ENCODE assay signal across 34 mouse cellular contexts in genomic region chr7:73158833-73159232, GRCm38 (mm10).
"Had no signal": no experiment of that assay in that cellular context is flagged by ENCODE, and none has a peak within 500 bp of the region (broad histone marks: within the 10 kb centered on the region; RNA-seq: fewer than 3 reads in every experiment).

No protein-coding gene starts in this region.

- H3K27ac ChIP-seq: heart, adult 2 months; heart, embryonic 10.5 days; heart, embryonic 13.5 days; heart, embryonic 15.5 days; hindbrain, embryonic 10.5 days; hindbrain, embryonic 12.5 days; hindbrain, embryonic 13.5 days; hindbrain, embryonic 15.5 days; hindbrain, postnatal 0 days; intestine, embryonic 15.5 days; kidney, embryonic 15.5 days; kidney, postnatal 0 days; layer of hippocampus, adult 2 months had no signal

- DNase-seq: heart, adult 18-20 months; heart, adult 2 months; heart, postnatal 10 days; heart, postnatal 14 days; heart, postnatal 36 days; heart, postnatal 4 days; kidney, adult 11 months; kidney, adult 18-20 months; kidney, adult 2 months; kidney, adult 8-10 months; kidney, adult 9 months; kidney, postnatal 10 days; kidney, postnatal 14 days; kidney, postnatal 36 days; kidney, postnatal 4 days; layer of hippocampus, adult 9-11 months; layer of hippocampus, postnatal 36 days had no signal

- H3K4me1 ChIP-seq: heart, embryonic 10.5 days; heart, embryonic 12.5 days; heart, embryonic 13.5 days; heart, embryonic 15.5 days had no signal

- H3K4me2 ChIP-seq: heart, embryonic 11.5 days; heart, embryonic 12.5 days; heart, embryonic 13.5 days; heart, embryonic 15.5 days; hindbrain, embryonic 12.5 days; hindbrain, embryonic 13.5 days; hindbrain, embryonic 15.5 days; intestine, embryonic 15.5 days; kidney, embryonic 15.5 days had no signal

- H3K36me3 ChIP-seq: heart, embryonic 10.5 days; heart, embryonic 12.5 days; heart, embryonic 13.5 days; heart, embryonic 15.5 days; hindbrain, embryonic 10.5 days; hindbrain, embryonic 12.5 days; hindbrain, embryonic 13.5 days; hindbrain, embryonic 15.5 days; intestine, embryonic 15.5 days; kidney, embryonic 15.5 days had no signal

- H3K9me3 ChIP-seq: heart, embryonic 10.5 days; heart, embryonic 12.5 days; heart, embryonic 13.5 days; heart, embryonic 15.5 days; hindbrain, embryonic 10.5 days; hindbrain, embryonic 12.5 days; hindbrain, embryonic 13.5 days; hindbrain, embryonic 15.5 days; intestine, embryonic 15.5 days; kidney, embryonic 15.5 days had no signal

- H3K4me3 ChIP-seq: heart, adult 2 months; heart, embryonic 10.5 days; heart, embryonic 12.5 days; heart, embryonic 13.5 days; heart, embryonic 15.5 days; hindbrain, embryonic 10.5 days; hindbrain, embryonic 12.5 days; hindbrain, embryonic 13.5 days; hindbrain, embryonic 15.5 days; intestine, embryonic 15.5 days; kidney, embryonic 15.5 days; layer of hippocampus, adult 2 months had no signal

- H3K9ac ChIP-seq: heart, embryonic 12.5 days; heart, embryonic 13.5 days; heart, embryonic 15.5 days; hindbrain, embryonic 12.5 days; hindbrain, embryonic 13.5 days; hindbrain, embryonic 15.5 days; intestine, embryonic 15.5 days; kidney, embryonic 15.5 days had no signal

- H3K27me3 ChIP-seq: heart, embryonic 13.5 days; heart, embryonic 15.5 days; hindbrain, embryonic 12.5 days; hindbrain, embryonic 13.5 days; hindbrain, embryonic 15.5 days; intestine, embryonic 15.5 days; kidney, embryonic 15.5 days had no signal

- ATAC-seq: hindbrain, postnatal 0 days; inflammation-experienced regulatory T-cells, adult 6 months; intestine, embryonic 15.5 days; intestine, embryonic 16.5 days; intestine, postnatal 0 days had no signal
